Mouse (Mus musculus): Measurements from ENCODE around the gene D630003M21Rik.

- TF ChIP-seq POLR2A (IDR thresholded peaks at IDR 0.05; ENCODE audit: insufficient read length, low read depth) (no peak), TCF3 (IDR thresholded peaks at IDR 0.05; ENCODE audit: insufficient read length, low read depth) (no peak)
These were observed 3.4 kb upstream of the D630003M21Rik start for GRCm38 (mm10) chr2:158232414-158232813.

Measured in myocyte (in vitro differentiated cells).